Mouse (Mus musculus) stomach, embryonic 15.5 days (tissue): Measurements from ENCODE around the gene Glt28d2. TPM values are rescaled to one million over a fixed set of nuclear protein-coding genes. Genes with fewer than 3 reads are reported as not detected.

Source experiments
- ATAC-seq: fragments of 200-750 bp; cut with Nextera tagmentation; 2 replicates; pipeline ENCODE4 v1.8.0; 2017; ENCODE audit warnings: low read depth, moderate number of reproducible peaks, moderate TSS enrichment; ENCODE audit not compliant: insufficient read depth, low FRiP score
- H3K27ac ChIP-seq: fragments of 300-500 bp; sonication (generic); 2 replicates; pipeline ENCODE4 v1.5.1; 2015; ENCODE audit warnings: mild to moderate bottlenecking, inconsistent platforms
- H3K27me3 ChIP-seq: fragments of 300-500 bp; sonication (generic); replicated peaks from 2 replicates; pipeline ENCODE4 v1.6.1; 2015; ENCODE audit warnings: inconsistent platforms
- H3K36me3 ChIP-seq: fragments of 300-500 bp; sonication (generic); 2 replicates; pipeline ENCODE4 v1.6.1; 2015; ENCODE audit warnings: inconsistent platforms
- H3K4me1 ChIP-seq: fragments of 300-500 bp; sonication (generic); 2 replicates; pipeline ENCODE4 v1.6.1; 2015; ENCODE audit warnings: inconsistent platforms
- H3K4me2 ChIP-seq: fragments of 300-500 bp; sonication (generic); 2 replicates; pipeline ENCODE4 v1.6.1; 2015; ENCODE audit warnings: mild to moderate bottlenecking, inconsistent platforms
- H3K4me3 ChIP-seq: fragments of 300-500 bp; sonication (generic); replicated peaks from 2 replicates; pipeline ENCODE4 v1.5.1; 2015; ENCODE audit warnings: inconsistent platforms
- H3K9ac ChIP-seq: fragments of 300-500 bp; sonication (generic); 2 replicates; pipeline ENCODE4 v1.6.1; 2015; ENCODE audit warnings: inconsistent platforms
- H3K9me3 ChIP-seq: fragments of 300-500 bp; sonication (generic); 2 replicates; pipeline ENCODE4 v1.6.1; 2016; ENCODE audit warnings: inconsistent platforms
- WGBS: fragments of 180-500 bp; shearing (Covaris S2); methylation state at CpG from one replicate; pipeline ENCODE4 v1.1.7; 2015; 5-methylcytosine and 5-hydroxymethylcytosine counted together
- polyA plus RNA-seq: library from polyadenylated mRNA; unstranded; fragments of >200 nt; fragmentation: Nextera tagmentation; extraction: Ambion mirVana; gene quantifications from 2 replicates; pipeline ENCODE4 v1.2.1, GENCODE M21; 2015

The Glt28d2 gene
- polyA plus RNA-seq, 1 experiment from 2014 or later, result 2.8 TPM

- ATAC-seq, result no peak
- WGBS, result 11% methylated on average over 4 of the region's 4 CpGs
- no peaks in the 10 kb centered on the region for H3K9me3 ChIP-seq
- H3K27ac ChIP-seq, result no peak overlapping the region
- H3K4me2 ChIP-seq, result no peak overlapping the region
- no peak overlapping the region for H3K9ac ChIP-seq
- no peak overlapping the region for H3K4me3 ChIP-seq
- H3K4me1 ChIP-seq, result no peaks in the 10 kb centered on the region
- no peaks in the 10 kb centered on the region for H3K27me3 ChIP-seq
- H3K36me3 ChIP-seq, result no peaks in the 10 kb centered on the region
These were observed 30.3 kb upstream of the Glt28d2 start for GRCm38 (mm10) chr3:85917600-85917999.

- H3K36me3 ChIP-seq, result no peaks in the 10 kb centered on the region
- no peak overlapping the region for H3K27ac ChIP-seq
- H3K4me1 ChIP-seq, result no peaks in the 10 kb centered on the region
- H3K9me3 ChIP-seq, result no peaks in the 10 kb centered on the region
- H3K4me2 ChIP-seq, result no peak overlapping the region
- H3K27me3 ChIP-seq, result no peaks in the 10 kb centered on the region
- no peak overlapping the region for H3K4me3 ChIP-seq
- no peak for ATAC-seq
- WGBS, result 90% methylated on average over 6 of the region's 6 CpGs
- H3K9ac ChIP-seq, result no peak overlapping the region
These were observed 27.5 kb upstream of the Glt28d2 start for GRCm38 (mm10) chr3:85914806-85915205.

- H3K9me3 ChIP-seq, result no peaks in the 10 kb centered on the region
- H3K27ac ChIP-seq, result no peak overlapping the region
- H3K4me1 ChIP-seq, result no peaks in the 10 kb centered on the region
- H3K9ac ChIP-seq, result no peak overlapping the region
- ATAC-seq, result no peak
- no peak overlapping the region for H3K4me2 ChIP-seq
- WGBS, result 83% methylated on average over 7 of the region's 7 CpGs
- no peak overlapping the region for H3K4me3 ChIP-seq
- no peaks in the 10 kb centered on the region for H3K36me3 ChIP-seq
- H3K27me3 ChIP-seq, result no peaks in the 10 kb centered on the region
These were observed 19.8 kb upstream of the Glt28d2 start for GRCm38 (mm10) chr3:85907136-85907535.

- no peak overlapping the region for H3K4me2 ChIP-seq
- H3K36me3 ChIP-seq, result no peaks in the 10 kb centered on the region
- ATAC-seq, result no peak
- H3K9me3 ChIP-seq, result no peaks in the 10 kb centered on the region
- no peaks in the 10 kb centered on the region for H3K4me1 ChIP-seq
- no peaks in the 10 kb centered on the region for H3K27me3 ChIP-seq
- H3K9ac ChIP-seq, result no peak overlapping the region
- H3K4me3 ChIP-seq, result no peak overlapping the region
- no peak overlapping the region for H3K27ac ChIP-seq
These were observed 17.1 kb upstream of the Glt28d2 start for GRCm38 (mm10) chr3:85904371-85904770.

GRCm38 (mm10) chr3:85895020-85895419 is 7.7 kb upstream of the Glt28d2 start:
- Histone ChIP-seq H3K4me1 (no peaks in the 10 kb centered on the region), H3K27ac (no peak overlapping the region), H3K27me3 (no peaks in the 10 kb centered on the region), H3K9me3 (no peaks in the 10 kb centered on the region), H3K4me2 (no peak overlapping the region), H3K36me3 (no peaks in the 10 kb centered on the region), H3K9ac (no peak overlapping the region), H3K4me3 (no peak overlapping the region)
- WGBS, result 95% methylated on average over 5 of the region's 5 CpGs
- ATAC-seq, result no peak

- Histone ChIP-seq H3K27me3 (no peaks in the 10 kb centered on the region), H3K4me3 (no peak overlapping the region), H3K36me3 (no peaks in the 10 kb centered on the region), H3K27ac (no peak overlapping the region), H3K4me2 (no peak overlapping the region), H3K4me1 (0 out of 2 replicates have a peak, but pooled peaks cover 7% of the 10 kb centered on the region), H3K9ac (no peak overlapping the region), H3K9me3 (no peaks in the 10 kb centered on the region)
- 60% methylated on average over 1 of the region's 1 CpGs for WGBS
- ATAC-seq, result no peak
These were observed 4.3 kb upstream of the Glt28d2 start for GRCm38 (mm10) chr3:85891571-85891970.

GRCm38 (mm10) chr3:85888221-85888671 is 930 bp upstream of the Glt28d2 start:
- 0 out of 2 replicates have a peak, but pooled peaks cover 7% of the 10 kb centered on the region for H3K4me1 ChIP-seq
- WGBS, result 14% methylated on average over 11 of the region's 11 CpGs
- no peak for ATAC-seq
- H3K9ac ChIP-seq, result no peak overlapping the region
- peak overlapping the region; percentile 67 for H3K27ac ChIP-seq
- peak overlapping the region; percentile 88 for H3K4me2 ChIP-seq
- H3K9me3 ChIP-seq, result no peaks in the 10 kb centered on the region
- peak overlapping the region; percentile 58 for H3K4me3 ChIP-seq
- H3K36me3 ChIP-seq, result no peaks in the 10 kb centered on the region
- no peaks in the 10 kb centered on the region for H3K27me3 ChIP-seq

- ATAC-seq, result no peak
- 4% methylated on average over 22 of the region's 22 CpGs for WGBS
- Histone ChIP-seq H3K4me3 (peak overlapping the region; percentile 58), H3K36me3 (no peaks in the 10 kb centered on the region), H3K9ac (peak overlapping the region; percentile 17), H3K27ac (peak overlapping the region; percentile 72), H3K4me2 (peak overlapping the region; percentile 88), H3K9me3 (no peaks in the 10 kb centered on the region), H3K27me3 (no peaks in the 10 kb centered on the region), H3K4me1 (0 out of 2 replicates have a peak, but pooled peaks cover 7% of the 10 kb centered on the region)
These were observed 579 bp downstream of the Glt28d2 start for GRCm38 (mm10) chr3:85886636-85887238.

GRCm38 (mm10) chr3:85885906-85886305 is 1.4 kb downstream of the Glt28d2 start:
- no peaks in the 10 kb centered on the region for H3K9me3 ChIP-seq
- peak overlapping the region; percentile 88 for H3K4me2 ChIP-seq
- WGBS, result 53% methylated on average over 1 of the region's 1 CpGs
- H3K4me1 ChIP-seq, result 0 out of 2 replicates have a peak, but pooled peaks cover 7% of the 10 kb centered on the region
- H3K36me3 ChIP-seq, result no peaks in the 10 kb centered on the region
- H3K27ac ChIP-seq, result no peak overlapping the region
- H3K9ac ChIP-seq, result no peak overlapping the region
- ATAC-seq, result no peak
- no peak overlapping the region; the same call in 1 of the 2 replicates for H3K4me3 ChIP-seq
- no peaks in the 10 kb centered on the region for H3K27me3 ChIP-seq

- no peaks in the 10 kb centered on the region for H3K9me3 ChIP-seq
- no peak overlapping the region for H3K4me3 ChIP-seq
- 86% methylated on average over 2 of the region's 2 CpGs for WGBS
- H3K27me3 ChIP-seq, result no peaks in the 10 kb centered on the region
- no peak overlapping the region for H3K27ac ChIP-seq
- no peaks in the 10 kb centered on the region for H3K36me3 ChIP-seq
- H3K4me1 ChIP-seq, result no peaks in the 10 kb centered on the region
- peak; percentile 83 for ATAC-seq
- H3K9ac ChIP-seq, result no peak overlapping the region
- no peak overlapping the region for H3K4me2 ChIP-seq
These were observed 6.6 kb downstream of the Glt28d2 start for GRCm38 (mm10) chr3:85880687-85881086.

GRCm38 (mm10) chr3:85880068-85880467 is 7.2 kb downstream of the Glt28d2 start:
- 79% methylated on average over 8 of the region's 8 CpGs for WGBS
- H3K27ac ChIP-seq, result no peak overlapping the region
- no peak for ATAC-seq

GRCm38 (mm10) chr3:85878911-85879310 is 8.4 kb downstream of the Glt28d2 start:
- H3K4me2 ChIP-seq, result no peak overlapping the region
- ATAC-seq, result no peak
- no peak overlapping the region for H3K4me3 ChIP-seq
- WGBS, result 65% methylated on average over 5 of the region's 5 CpGs
- H3K9me3 ChIP-seq, result no peaks in the 10 kb centered on the region
- H3K9ac ChIP-seq, result no peak overlapping the region
- no peaks in the 10 kb centered on the region for H3K36me3 ChIP-seq
- H3K27me3 ChIP-seq, result no peaks in the 10 kb centered on the region
- H3K27ac ChIP-seq, result no peak overlapping the region
- H3K4me1 ChIP-seq, result no peaks in the 10 kb centered on the region

More at GRCm38 (mm10) chr3:85880068-85880467, 7.2 kb downstream of the Glt28d2 start:
- Histone ChIP-seq H3K4me1 (no peaks in the 10 kb centered on the region), H3K27me3 (no peaks in the 10 kb centered on the region), H3K9ac (no peak overlapping the region), H3K4me2 (no peak overlapping the region), H3K9me3 (no peaks in the 10 kb centered on the region), H3K36me3 (no peaks in the 10 kb centered on the region), H3K4me3 (no peak overlapping the region)

GRCm38 (mm10) chr3:85863996-85864395 is 23.3 kb downstream of the Glt28d2 start:
- no peak overlapping the region for H3K4me2 ChIP-seq
- no peak overlapping the region for H3K9ac ChIP-seq
- no peak overlapping the region for H3K27ac ChIP-seq
- H3K4me3 ChIP-seq, result no peak overlapping the region
- ATAC-seq, result no peak
- WGBS, result 27% methylated on average over 3 of the region's 3 CpGs
- H3K27me3 ChIP-seq, result no peaks in the 10 kb centered on the region
- H3K36me3 ChIP-seq, result no peaks in the 10 kb centered on the region
- no peaks in the 10 kb centered on the region for H3K9me3 ChIP-seq
- H3K4me1 ChIP-seq, result no peaks in the 10 kb centered on the region
